Mouse (Mus musculus) ES-Bruce4 (cell line): Measurements from ENCODE around the gene Olfr38.

Experiments used
- CTCF ChIP-seq: IDR thresholded peaks from one replicate; pipeline ENCODE4 v1.8.1; 2011; ENCODE audit warnings: low read depth, low read length
- POLR2A ChIP-seq: IDR thresholded peaks from one replicate; pipeline ENCODE4 v1.8.1; 2011; ENCODE audit warnings: low read length; ENCODE audit not compliant: insufficient read depth

DNA sequence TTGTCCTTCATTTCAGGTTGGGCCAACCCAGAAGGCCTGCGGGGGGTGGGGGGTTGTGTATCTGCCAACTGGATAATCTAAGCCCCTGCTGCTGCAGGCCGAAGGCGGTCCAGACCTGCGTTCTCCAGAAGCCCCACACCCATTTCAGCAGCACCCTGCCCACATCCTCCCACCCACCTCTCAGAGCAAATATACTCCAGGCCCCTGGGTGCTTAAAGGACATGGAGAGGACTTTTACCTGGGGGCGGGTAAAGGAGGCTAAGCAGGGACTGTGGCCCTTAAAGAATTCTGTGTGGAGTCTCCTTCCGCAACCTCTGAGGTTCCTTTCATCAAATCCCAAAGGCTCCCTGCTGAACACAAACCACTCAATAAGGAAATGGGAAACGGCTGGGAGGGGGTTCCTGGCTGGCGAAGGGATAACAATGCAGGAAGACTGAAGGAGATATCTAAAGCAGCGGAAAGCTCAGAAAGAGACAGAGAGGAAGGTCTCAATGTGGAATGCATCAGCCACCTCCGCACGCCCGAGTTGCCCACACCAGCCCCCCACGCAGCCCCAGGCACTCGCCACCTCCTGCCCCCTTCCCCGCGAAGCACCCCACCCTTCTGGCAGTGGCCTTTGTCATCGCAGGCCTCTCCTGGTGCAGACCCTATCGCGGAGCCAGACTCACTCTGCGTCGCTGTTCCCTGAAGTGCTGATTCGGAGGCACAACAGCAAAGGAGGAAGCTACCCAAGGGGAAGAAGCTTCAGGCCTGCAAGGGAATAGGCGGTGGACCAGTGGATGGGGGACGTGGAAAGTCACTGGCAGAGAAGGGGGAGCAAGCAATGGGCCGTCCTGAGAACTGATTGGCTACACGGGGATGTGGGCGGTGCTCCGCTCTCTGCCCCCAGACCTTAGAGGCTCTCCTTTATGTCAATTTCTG, 46.7 kb upstream of the Olfr38 start, which contains the start of gene Tcaf1:
- no peak for TF ChIP-seq CTCF
- no peak for TF ChIP-seq POLR2A
